Mouse (Mus musculus): ENCODE results near the gene Ccdc110. TPM values are rescaled to one million over a fixed set of nuclear protein-coding genes. Genes with fewer than 3 reads are reported as not detected.

Gene Ccdc110
- polyA plus RNA-seq, 1 experiment from 2014 or later = not detected

Other genes starting within 250 kb of the Ccdc110 start
- gene Pdlim3, start 49.2 kb upstream of the Ccdc110 start, polyA plus RNA-seq (2014; fragmentation: Nextera tagmentation; extraction: Ambion mirVana) = 90.3 and 103 TPM in 2 replicates
- 2.3 and 3.8 TPM in 2 replicates for gene 1700029J07Rik, start 40.6 kb downstream of the Ccdc110 start, polyA plus RNA-seq (2014; fragmentation: Nextera tagmentation; extraction: Ambion mirVana)
- 77.6 and 78.3 TPM in 2 replicates for gene Ufsp2, start 40.9 kb downstream of the Ccdc110 start, polyA plus RNA-seq (2014; fragmentation: Nextera tagmentation; extraction: Ambion mirVana)
- gene Lrp2bp, start 64.7 kb downstream of the Ccdc110 start, polyA plus RNA-seq (2014; fragmentation: Nextera tagmentation; extraction: Ambion mirVana) = 0.16 and 0.18 TPM in 2 replicates
- 21.7 and 22.7 TPM in 2 replicates for gene Ankrd37, start 71.1 kb downstream of the Ccdc110 start, polyA plus RNA-seq (2014; fragmentation: Nextera tagmentation; extraction: Ambion mirVana)
- gene Cfap97, start 217.2 kb downstream of the Ccdc110 start, polyA plus RNA-seq (2014; fragmentation: Nextera tagmentation; extraction: Ambion mirVana) = 19.8 and 21.0 TPM in 2 replicates
- gene Snx25, start 217.5 kb downstream of the Ccdc110 start, polyA plus RNA-seq (2014; fragmentation: Nextera tagmentation; extraction: Ambion mirVana) = 11.1 and 11.2 TPM in 2 replicates

Measured in intestine, embryonic 14.5 days (tissue).